9 mouse cellular contexts compared by ENCODE assay signal in the genomic region with DNA sequence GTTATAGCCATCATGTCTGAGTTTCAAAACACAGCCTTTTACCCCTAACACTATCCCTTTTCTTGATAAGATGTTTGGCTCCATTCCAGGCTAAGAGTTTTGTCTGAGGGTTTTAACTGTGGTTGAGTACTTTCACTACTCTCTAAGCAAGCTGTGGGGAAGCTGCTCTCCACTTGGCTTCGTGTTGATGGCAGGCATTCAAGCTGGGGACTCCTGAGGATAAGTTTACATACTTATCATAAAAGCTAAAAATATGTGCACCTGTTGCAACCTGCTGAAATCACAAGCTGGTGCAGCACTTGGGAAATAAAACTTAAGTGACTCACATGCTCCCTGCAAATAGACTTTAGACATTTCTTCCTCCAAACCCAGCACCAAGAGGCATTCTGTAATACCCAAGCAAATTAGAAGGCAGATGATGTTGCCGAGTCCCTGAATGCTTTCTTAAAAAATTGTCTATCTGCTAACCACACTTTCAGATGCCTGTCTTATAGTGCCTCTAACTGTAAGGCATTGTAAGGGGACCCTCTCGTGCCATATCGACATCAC.
DNase-seq lines count a peak whose midpoint lies in the region; ATAC-seq and TF ChIP-seq lines count a peak whose summit lies in the region.
"Had no signal": no experiment of that assay in that cellular context is flagged by ENCODE, and none has a peak within 500 bp of the region (broad histone marks: within the 10 kb centered on the region; RNA-seq: fewer than 3 reads in every experiment).

No protein-coding gene starts in this region.

- peak; percentile 55; the same call in 1 of the 2 replicates for ATAC-seq in embryonic facial prominence, embryonic 14.5 days (ENCODE audit: low read depth)
- ATAC-seq in liver, embryonic 11.5 days (replicated peaks; ENCODE audit: low FRiP score): no peak
- no peak for ATAC-seq in hindbrain, embryonic 14.5 days (ENCODE audit: low FRiP score)

- H3K4me3 ChIP-seq in embryonic facial prominence, embryonic 14.5 days (ENCODE audit: low read depth, low read length): no peak overlapping the region
- no peak overlapping the region for H3K4me3 ChIP-seq in embryonic facial prominence, embryonic 10.5 days
- no peak overlapping the region for H3K4me3 ChIP-seq in liver, adult 2 months (ENCODE audit: insufficient read depth, low read depth, low read length)
- H3K4me3 ChIP-seq in liver, embryonic 11.5 days (ENCODE audit: low read depth, low read length): no peak overlapping the region
- no peak overlapping the region for H3K4me3 ChIP-seq in hindbrain, embryonic 14.5 days (replicated peaks; ENCODE audit: low read length)
- H3K4me3 ChIP-seq: embryonic facial prominence, embryonic 15.5 days had no signal

- H3K4me1 ChIP-seq in embryonic facial prominence, embryonic 14.5 days (ENCODE audit: control insufficient read depth, insufficient read depth, low read length): no peaks in the 10 kb centered on the region
- H3K4me1 ChIP-seq in embryonic facial prominence, embryonic 10.5 days: no peaks in the 10 kb centered on the region
- H3K4me1 ChIP-seq in liver, adult 2 months (ENCODE audit: control insufficient read depth, insufficient read depth, low read length): no peaks in the 10 kb centered on the region
- H3K4me1 ChIP-seq in liver, embryonic 11.5 days (replicated peaks; ENCODE audit: control insufficient read depth, insufficient read depth, low read length): no peaks in the 10 kb centered on the region
- peaks cover 2% of the 10 kb centered on the region for H3K4me1 ChIP-seq in hindbrain, embryonic 14.5 days (replicated peaks; ENCODE audit: control insufficient read depth, insufficient read depth, low read length)
- H3K4me1 ChIP-seq: embryonic facial prominence, embryonic 15.5 days had no signal

- H3K9ac ChIP-seq in embryonic facial prominence, embryonic 14.5 days (ENCODE audit: low read depth, low read length): no peak overlapping the region
- no peak overlapping the region for H3K9ac ChIP-seq in liver, adult 2 months (ENCODE audit: low read depth, low read length)
- no peak overlapping the region for H3K9ac ChIP-seq in liver, embryonic 11.5 days (ENCODE audit: low read depth, low read length)
- no peak overlapping the region for H3K9ac ChIP-seq in hindbrain, embryonic 14.5 days
- H3K9ac ChIP-seq: embryonic facial prominence, embryonic 15.5 days had no signal

- no peaks in the 10 kb centered on the region for H3K36me3 ChIP-seq in embryonic facial prominence, embryonic 14.5 days (ENCODE audit: control insufficient read depth, insufficient read depth, low read length)
- no peaks in the 10 kb centered on the region for H3K36me3 ChIP-seq in embryonic facial prominence, embryonic 10.5 days (replicated peaks)
- H3K36me3 ChIP-seq in liver, adult 2 months (ENCODE audit: control insufficient read depth, insufficient read depth, low read length): no peaks in the 10 kb centered on the region
- no peaks in the 10 kb centered on the region for H3K36me3 ChIP-seq in liver, embryonic 11.5 days (ENCODE audit: control insufficient read depth, insufficient read depth, low read length)
- no peaks in the 10 kb centered on the region for H3K36me3 ChIP-seq in hindbrain, embryonic 14.5 days (replicated peaks; ENCODE audit: control insufficient read depth, insufficient read depth)
- H3K36me3 ChIP-seq: embryonic facial prominence, embryonic 15.5 days had no signal

- 0 out of 2 replicates have a peak, but pooled peaks cover 4% of the 10 kb centered on the region for H3K9me3 ChIP-seq in embryonic facial prominence, embryonic 14.5 days (ENCODE audit: control insufficient read depth, low read length)
- no peaks in the 10 kb centered on the region for H3K9me3 ChIP-seq in embryonic facial prominence, embryonic 10.5 days
- no peaks in the 10 kb centered on the region for H3K9me3 ChIP-seq in liver, embryonic 11.5 days (ENCODE audit: control insufficient read depth, low read length)
- no peaks in the 10 kb centered on the region for H3K9me3 ChIP-seq in hindbrain, embryonic 14.5 days (ENCODE audit: control insufficient read depth, low read length)
- H3K9me3 ChIP-seq: embryonic facial prominence, embryonic 15.5 days had no signal

- 63% methylated on average over 4 of the region's 4 CpGs for WGBS in embryonic facial prominence, embryonic 14.5 days
- 85% methylated on average over 4 of the region's 4 CpGs for WGBS in embryonic facial prominence, embryonic 10.5 days
- WGBS in liver, adult 2 months: 76% methylated on average over 4 of the region's 4 CpGs
- 70% methylated on average over 4 of the region's 4 CpGs for WGBS in liver, embryonic 11.5 days
- 77% methylated on average over 4 of the region's 4 CpGs for WGBS in hindbrain, embryonic 14.5 days

- no peaks in the 10 kb centered on the region for H3K79me2 ChIP-seq in liver, adult 2 months (ENCODE audit: control insufficient read depth, insufficient read depth, low read length)

- TF ChIP-seq CTCF in liver, adult 2 months (IDR thresholded peaks at IDR 0.05; ENCODE audit: low read depth, low read length): no peak

- H3K27me3 ChIP-seq in embryonic facial prominence, embryonic 14.5 days (replicated peaks; ENCODE audit: control insufficient read depth, insufficient read depth, low read length): no peaks in the 10 kb centered on the region
- H3K27me3 ChIP-seq in embryonic facial prominence, embryonic 10.5 days (replicated peaks; ENCODE audit: low read depth, poor library complexity, severe bottlenecking): no peaks in the 10 kb centered on the region
- no peaks in the 10 kb centered on the region for H3K27me3 ChIP-seq in liver, adult 2 months (ENCODE audit: control insufficient read depth, insufficient read depth, low read length)
- H3K27me3 ChIP-seq in liver, embryonic 11.5 days (replicated peaks; ENCODE audit: control insufficient read depth, insufficient read depth, low read length): no peaks in the 10 kb centered on the region
- H3K27me3 ChIP-seq in hindbrain, embryonic 14.5 days (ENCODE audit: control insufficient read depth, insufficient read depth, low read length): no peaks in the 10 kb centered on the region
- H3K27me3 ChIP-seq: embryonic facial prominence, embryonic 15.5 days had no signal

- TF ChIP-seq POLR2A in liver, adult 2 months (IDR thresholded peaks at IDR 0.05; ENCODE audit: extremely low read depth, insufficient read depth, low read length): no peak

- peak; percentile 83 for DNase-seq in embryonic facial prominence, embryonic 14.5 days (ENCODE audit: low spot score)
- DNase-seq in embryonic facial prominence, embryonic 10.5 days (ENCODE audit: low spot score): no peak
- peak; percentile 4 for DNase-seq in liver, adult 2 months (ENCODE audit: extremely low read depth, low read depth, low spot score)
- DNase-seq in liver, embryonic 11.5 days (ENCODE audit: low spot score): no peak
- peak; percentile 35 to 45 for DNase-seq in left cerebral cortex, postnatal 36 days (ENCODE audit: low spot score in 2 of 2)
- peak; percentile 22 for DNase-seq in right cerebral cortex, postnatal 4 days
- DNase-seq in hindbrain, embryonic 14.5 days (ENCODE audit: low spot score): no peak
- DNase-seq in ovary, postnatal 14 days (ENCODE audit: low spot score): no peak

- intact Hi-C loops in left cerebral cortex, postnatal 36 days (cut with DNase I): no loop called here

- H3K4me2 ChIP-seq in embryonic facial prominence, embryonic 14.5 days (ENCODE audit: low read depth, low read length): no peak overlapping the region
- no peak overlapping the region for H3K4me2 ChIP-seq in liver, embryonic 11.5 days
- H3K4me2 ChIP-seq in hindbrain, embryonic 14.5 days (replicated peaks): no peak overlapping the region
- H3K4me2 ChIP-seq: embryonic facial prominence, embryonic 15.5 days had no signal

- no peak overlapping the region for H3K27ac ChIP-seq in embryonic facial prominence, embryonic 14.5 days (replicated peaks; ENCODE audit: low read depth, low read length)
- H3K27ac ChIP-seq in embryonic facial prominence, embryonic 10.5 days (replicated peaks): no peak overlapping the region
- no peak overlapping the region for H3K27ac ChIP-seq in liver, adult 2 months (replicated peaks; ENCODE audit: insufficient read depth, low read depth, low read length)
- no peak overlapping the region for H3K27ac ChIP-seq in liver, embryonic 11.5 days (ENCODE audit: low read depth, low read length)
- no peak overlapping the region for H3K27ac ChIP-seq in hindbrain, embryonic 14.5 days
- H3K27ac ChIP-seq: embryonic facial prominence, embryonic 15.5 days had no signal

Comparison
In these comparisons a context has a peak if more than half of its experiments do, and no peak if none do; other contexts are left out.
1. DNase-seq: peak in embryonic facial prominence, embryonic 14.5 days (single experiment), liver, adult 2 months (single experiment), left cerebral cortex, postnatal 36 days (2 of 2) and right cerebral cortex, postnatal 4 days (single experiment); none in embryonic facial prominence, embryonic 10.5 days (single experiment), liver, embryonic 11.5 days (single experiment), hindbrain, embryonic 14.5 days (single experiment) and ovary, postnatal 14 days (single experiment).